Mouse (Mus musculus): Measurements from ENCODE around the gene Sdccag8. TPM values are rescaled to one million over a fixed set of nuclear protein-coding genes. Genes with fewer than 3 reads are reported as not detected.

Sdccag8 gene
- polyA plus RNA-seq, 1 experiment from 2014 or later: 17.4 TPM

DNA sequence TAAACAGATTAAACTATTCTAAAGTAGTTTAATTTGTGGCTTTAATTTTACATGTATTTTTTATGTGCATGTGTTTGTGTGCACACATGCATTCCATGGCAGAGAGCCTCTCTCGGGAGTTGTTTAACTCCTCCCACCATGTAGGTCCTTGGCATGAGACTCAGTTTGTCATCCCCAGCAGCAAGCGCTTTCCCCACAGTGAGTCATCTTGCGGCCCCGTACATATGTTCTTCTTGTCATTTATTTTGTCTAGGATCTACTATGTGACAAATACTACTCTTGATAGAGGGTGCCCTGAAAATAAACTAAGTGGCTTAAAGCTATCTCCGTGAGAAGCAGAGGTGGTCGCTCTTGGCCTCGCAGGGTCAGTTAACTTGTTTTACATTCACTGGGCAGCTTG lies 36.9 kb downstream of the Sdccag8 start:
- ATAC-seq (ENCODE audit: insufficient read depth, low FRiP score): no peak
- Histone ChIP-seq H3K27ac (ENCODE audit: low read length) (no peak overlapping the region), H3K9me3 (replicated peaks; ENCODE audit: control insufficient read depth, low read length) (peaks cover 4% of the 10 kb centered on the region; the same call in 1 of the 2 replicates), H3K36me3 (ENCODE audit: control insufficient read depth, insufficient read depth, low read length) (no peaks in the 10 kb centered on the region), H3K4me2 (ENCODE audit: low read depth, low read length) (no peak overlapping the region), H3K27me3 (ENCODE audit: control insufficient read depth, insufficient read depth, low read length) (no peaks in the 10 kb centered on the region), H3K4me1 (ENCODE audit: control insufficient read depth, insufficient read depth, low read length) (no peaks in the 10 kb centered on the region), H3K4me3 (replicated peaks; ENCODE audit: low read length) (no peak overlapping the region), H3K9ac (ENCODE audit: low read length) (no peak overlapping the region)
- 87% methylated on average over 7 of the region's 7 CpGs for WGBS

DNA sequence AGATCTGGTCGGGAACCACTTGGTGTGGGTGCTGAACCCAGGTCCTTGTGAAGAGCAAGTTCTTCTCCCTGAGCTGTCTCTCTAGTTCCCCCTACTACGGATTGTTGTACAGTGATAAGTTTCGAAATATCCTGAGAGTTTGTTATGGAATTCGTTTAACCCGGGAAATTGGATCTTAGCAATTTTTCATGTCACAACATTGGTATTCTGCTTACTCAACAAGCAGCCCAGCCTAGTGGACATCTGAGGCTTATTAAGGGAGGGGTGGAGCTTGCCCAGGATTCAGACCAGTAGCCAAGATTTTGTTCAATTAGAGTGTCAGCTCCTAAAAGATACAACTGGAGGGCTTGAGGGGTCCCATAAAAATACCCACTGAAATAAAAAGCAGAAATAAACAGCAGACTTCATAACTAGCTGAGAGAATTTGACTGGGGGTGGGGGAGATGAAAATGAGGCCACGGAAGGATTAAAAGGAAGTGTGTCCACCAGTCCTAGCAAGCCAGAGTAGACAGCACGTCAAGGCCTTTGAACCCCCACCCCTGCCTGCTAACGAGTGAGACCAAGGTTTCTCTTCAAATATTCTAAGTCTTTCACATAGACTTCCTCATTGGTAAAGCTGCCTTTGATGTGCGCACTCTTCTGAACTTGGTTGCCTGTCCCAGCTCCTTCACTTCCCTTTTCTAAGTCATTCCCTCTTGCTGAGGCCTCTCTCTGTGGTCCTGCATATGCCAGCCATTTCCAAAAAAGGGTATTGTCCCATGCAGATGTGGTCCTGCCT lies 38.5 kb downstream of the Sdccag8 start:
- ATAC-seq (ENCODE audit: insufficient read depth, low FRiP score): no peak
- Histone ChIP-seq H3K4me3 (replicated peaks; ENCODE audit: low read length) (no peak overlapping the region), H3K36me3 (ENCODE audit: control insufficient read depth, insufficient read depth, low read length) (no peaks in the 10 kb centered on the region), H3K27me3 (ENCODE audit: control insufficient read depth, insufficient read depth, low read length) (no peaks in the 10 kb centered on the region), H3K9me3 (replicated peaks; ENCODE audit: control insufficient read depth, low read length) (peaks cover 4% of the 10 kb centered on the region; the same call in 1 of the 2 replicates), H3K4me1 (ENCODE audit: control insufficient read depth, insufficient read depth, low read length) (no peaks in the 10 kb centered on the region), H3K27ac (ENCODE audit: low read length) (no peak overlapping the region), H3K4me2 (ENCODE audit: low read depth, low read length) (no peak overlapping the region), H3K9ac (ENCODE audit: low read length) (no peak overlapping the region)
- 81% methylated on average over 9 of the region's 9 CpGs for WGBS

DNA sequence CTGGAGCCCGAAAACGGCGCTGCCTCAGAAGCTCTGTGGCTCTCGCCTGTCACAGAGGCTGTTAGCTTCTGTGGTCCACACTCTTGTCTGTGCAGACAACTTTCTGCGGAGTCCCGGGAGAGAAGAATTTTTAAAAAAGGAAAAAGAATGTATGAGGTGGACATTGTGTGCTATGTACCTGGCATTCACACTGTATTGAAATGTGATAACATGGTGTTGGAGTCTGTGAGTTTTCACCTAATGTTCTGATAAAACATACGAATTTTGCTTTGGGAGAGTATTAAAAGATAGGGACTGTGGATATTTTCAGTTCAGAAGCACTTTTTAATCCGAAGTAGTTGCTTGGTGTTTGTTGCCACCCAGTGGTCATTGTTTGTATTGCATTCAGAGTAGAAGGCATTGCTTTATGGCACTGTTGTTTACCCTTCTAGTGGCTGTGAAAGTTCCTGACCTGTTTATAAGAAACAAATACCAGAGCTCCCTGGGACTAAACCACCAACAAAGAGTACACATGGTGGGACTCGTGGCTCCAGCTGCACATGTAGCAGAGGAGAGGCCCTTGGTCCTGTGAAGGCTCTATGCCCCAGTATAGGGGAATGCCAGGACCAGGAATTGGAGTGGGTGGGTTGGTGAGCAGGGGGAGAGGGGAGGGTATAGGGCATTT lies 47.7 kb downstream of the Sdccag8 start:
- Histone ChIP-seq H3K27me3 (ENCODE audit: control insufficient read depth, insufficient read depth, low read length) (no peaks in the 10 kb centered on the region), H3K9me3 (replicated peaks; ENCODE audit: control insufficient read depth, low read length) (no peaks in the 10 kb centered on the region), H3K9ac (ENCODE audit: low read length) (no peak overlapping the region), H3K27ac (ENCODE audit: low read length) (no peak overlapping the region), H3K4me1 (ENCODE audit: control insufficient read depth, insufficient read depth, low read length) (no peaks in the 10 kb centered on the region), H3K4me2 (ENCODE audit: low read depth, low read length) (no peak overlapping the region), H3K36me3 (ENCODE audit: control insufficient read depth, insufficient read depth, low read length) (no peaks in the 10 kb centered on the region), H3K4me3 (replicated peaks; ENCODE audit: low read length) (no peak overlapping the region)
- 59% methylated on average over 9 of the region's 9 CpGs for WGBS
- ATAC-seq (ENCODE audit: insufficient read depth, low FRiP score): no peak

GRCm38 (mm10) chr1:176870501-176870900 lies 56.0 kb downstream of the Sdccag8 start:
- H3K9me3 ChIP-seq (replicated peaks; ENCODE audit: control insufficient read depth, low read length): no peaks in the 10 kb centered on the region
- H3K9ac ChIP-seq (ENCODE audit: low read length): no peak overlapping the region
- H3K27ac ChIP-seq (ENCODE audit: low read length): no peak overlapping the region
- H3K36me3 ChIP-seq (ENCODE audit: control insufficient read depth, insufficient read depth, low read length): no peaks in the 10 kb centered on the region
- no peaks in the 10 kb centered on the region for H3K27me3 ChIP-seq (ENCODE audit: control insufficient read depth, insufficient read depth, low read length)
- H3K4me3 ChIP-seq (replicated peaks; ENCODE audit: low read length): no peak overlapping the region
- no peak overlapping the region for H3K4me2 ChIP-seq (ENCODE audit: low read depth, low read length)
- no peak for ATAC-seq (ENCODE audit: insufficient read depth, low FRiP score)
- 93% methylated on average over 11 of the region's 11 CpGs for WGBS
- no peaks in the 10 kb centered on the region for H3K4me1 ChIP-seq (ENCODE audit: control insufficient read depth, insufficient read depth, low read length)

DNA sequence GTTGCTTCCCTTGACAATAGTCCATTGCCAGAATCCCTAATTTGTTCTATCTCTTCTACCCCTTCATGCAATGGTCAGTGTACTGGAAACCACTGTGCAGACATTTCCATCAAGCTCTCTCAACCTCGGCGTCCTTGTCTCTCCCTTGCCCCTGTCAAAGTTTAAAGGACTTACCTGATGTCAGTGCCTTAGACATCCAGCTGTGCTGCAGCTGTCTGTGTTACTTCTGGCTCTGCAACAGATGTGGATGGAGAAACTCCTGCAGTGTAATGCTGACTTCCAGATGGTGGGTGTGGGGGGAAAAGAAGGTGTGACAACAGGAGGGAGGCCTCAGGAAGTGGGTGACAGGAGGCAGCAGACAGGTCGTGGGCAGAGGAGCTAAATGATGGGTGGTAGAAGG lies 57.5 kb downstream of the Sdccag8 start:
- no peaks in the 10 kb centered on the region for H3K9me3 ChIP-seq (replicated peaks; ENCODE audit: control insufficient read depth, low read length)
- no peaks in the 10 kb centered on the region for H3K27me3 ChIP-seq (ENCODE audit: control insufficient read depth, insufficient read depth, low read length)
- WGBS: 37% methylated on average over 3 of the region's 3 CpGs
- no peak overlapping the region for H3K9ac ChIP-seq (ENCODE audit: low read length)
- no peak overlapping the region for H3K4me2 ChIP-seq (ENCODE audit: low read depth, low read length)
- H3K4me1 ChIP-seq (ENCODE audit: control insufficient read depth, insufficient read depth, low read length): no peaks in the 10 kb centered on the region
- no peak overlapping the region for H3K4me3 ChIP-seq (replicated peaks; ENCODE audit: low read length)
- H3K27ac ChIP-seq (ENCODE audit: low read length): no peak overlapping the region
- no peak for ATAC-seq (ENCODE audit: insufficient read depth, low FRiP score)
- no peaks in the 10 kb centered on the region for H3K36me3 ChIP-seq (ENCODE audit: control insufficient read depth, insufficient read depth, low read length)

DNA sequence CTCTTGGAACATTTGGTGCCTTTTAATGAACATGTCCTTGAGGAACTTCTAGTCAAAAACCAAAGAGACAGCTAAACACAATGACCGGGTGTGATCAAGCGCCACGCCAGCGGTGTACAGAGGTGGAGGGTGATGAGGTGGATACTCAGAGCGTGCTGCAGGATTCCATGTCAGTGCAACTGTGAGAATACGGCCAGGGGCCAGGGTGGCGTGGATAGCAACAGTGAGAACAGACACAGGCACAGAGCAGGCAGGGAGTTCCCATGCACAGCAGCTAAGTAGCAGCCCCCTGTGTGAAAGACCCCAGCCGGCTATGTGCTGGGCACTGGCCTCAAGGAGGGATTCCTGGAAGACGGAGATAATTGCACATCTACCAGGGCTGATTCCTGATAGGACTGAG lies 59.0 kb downstream of the Sdccag8 start:
- H3K4me1 ChIP-seq (ENCODE audit: control insufficient read depth, insufficient read depth, low read length): no peaks in the 10 kb centered on the region
- no peaks in the 10 kb centered on the region for H3K27me3 ChIP-seq (ENCODE audit: control insufficient read depth, insufficient read depth, low read length)
- WGBS: 88% methylated on average over 9 of the region's 9 CpGs
- H3K9me3 ChIP-seq (replicated peaks; ENCODE audit: control insufficient read depth, low read length): no peaks in the 10 kb centered on the region
- ATAC-seq (ENCODE audit: insufficient read depth, low FRiP score): no peak
- no peak overlapping the region for H3K27ac ChIP-seq (ENCODE audit: low read length)
- H3K36me3 ChIP-seq (ENCODE audit: control insufficient read depth, insufficient read depth, low read length): no peaks in the 10 kb centered on the region
- no peak overlapping the region for H3K9ac ChIP-seq (ENCODE audit: low read length)
- H3K4me3 ChIP-seq (replicated peaks; ENCODE audit: low read length): no peak overlapping the region
- no peak overlapping the region for H3K4me2 ChIP-seq (ENCODE audit: low read depth, low read length)

DNA sequence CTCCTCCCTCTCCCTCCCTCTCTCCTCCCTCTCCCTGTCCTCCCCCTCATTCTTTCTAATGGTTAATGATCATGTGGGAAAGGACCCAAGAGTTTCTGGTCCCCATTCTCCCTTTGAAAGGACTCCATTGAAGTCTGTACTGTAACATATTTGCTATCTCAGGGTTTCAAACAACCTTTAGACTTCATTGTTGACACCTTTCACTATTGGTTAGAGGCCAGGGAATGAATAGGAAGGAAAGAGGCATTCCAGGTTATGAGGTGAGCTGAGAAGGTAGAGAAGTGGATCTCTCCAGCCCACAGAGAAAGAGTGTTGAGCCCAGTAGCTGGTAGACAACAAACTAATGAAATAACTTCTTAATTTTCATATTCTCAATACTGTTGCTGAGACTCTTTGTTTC lies 59.7 kb downstream of the Sdccag8 start:
- H3K9me3 ChIP-seq (replicated peaks; ENCODE audit: control insufficient read depth, low read length): no peaks in the 10 kb centered on the region
- no peak for ATAC-seq (ENCODE audit: insufficient read depth, low FRiP score)
- no peak overlapping the region for H3K27ac ChIP-seq (ENCODE audit: low read length)
- no peaks in the 10 kb centered on the region for H3K36me3 ChIP-seq (ENCODE audit: control insufficient read depth, insufficient read depth, low read length)
- no peak overlapping the region for H3K4me2 ChIP-seq (ENCODE audit: low read depth, low read length)
- no peaks in the 10 kb centered on the region for H3K27me3 ChIP-seq (ENCODE audit: control insufficient read depth, insufficient read depth, low read length)
- no peaks in the 10 kb centered on the region for H3K4me1 ChIP-seq (ENCODE audit: control insufficient read depth, insufficient read depth, low read length)
- no peak overlapping the region for H3K9ac ChIP-seq (ENCODE audit: low read length)
- no peak overlapping the region for H3K4me3 ChIP-seq (replicated peaks; ENCODE audit: low read length)

GRCm38 (mm10) chr1:176877756-176878155 lies 63.3 kb downstream of the Sdccag8 start:
- ATAC-seq (ENCODE audit: insufficient read depth, low FRiP score): no peak

DNA sequence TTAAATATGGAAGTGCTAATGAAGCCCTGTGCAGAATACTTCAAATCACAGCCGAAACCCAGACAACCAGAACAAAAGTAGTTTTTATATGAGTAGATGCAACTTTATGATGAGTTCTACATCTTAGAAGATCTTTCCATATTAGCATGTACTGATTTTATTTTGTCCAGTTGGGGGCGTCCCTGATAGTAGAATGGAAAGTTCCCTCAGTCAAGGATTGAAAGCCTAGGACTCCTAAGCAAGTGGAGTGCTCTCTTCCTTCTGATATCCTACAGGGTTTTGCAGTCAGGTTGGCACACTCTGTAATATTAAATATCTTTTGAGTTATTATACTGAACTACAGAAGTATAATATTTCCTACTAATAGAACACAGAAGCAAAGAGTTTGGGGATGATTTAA lies 64.5 kb downstream of the Sdccag8 start:
- Histone ChIP-seq H3K4me2 (ENCODE audit: low read depth, low read length) (no peak overlapping the region), H3K4me3 (replicated peaks; ENCODE audit: low read length) (no peak overlapping the region), H3K36me3 (ENCODE audit: control insufficient read depth, insufficient read depth, low read length) (no peaks in the 10 kb centered on the region), H3K9me3 (replicated peaks; ENCODE audit: control insufficient read depth, low read length) (no peaks in the 10 kb centered on the region), H3K9ac (ENCODE audit: low read length) (no peak overlapping the region), H3K27ac (ENCODE audit: low read length) (no peak overlapping the region), H3K4me1 (ENCODE audit: control insufficient read depth, insufficient read depth, low read length) (no peaks in the 10 kb centered on the region), H3K27me3 (ENCODE audit: control insufficient read depth, insufficient read depth, low read length) (no peaks in the 10 kb centered on the region)
- WGBS: 62% methylated on average over 2 of the region's 2 CpGs
- ATAC-seq (ENCODE audit: insufficient read depth, low FRiP score): no peak

More at GRCm38 (mm10) chr1:176877756-176878155, 63.3 kb downstream of the Sdccag8 start:
- Histone ChIP-seq H3K4me2 (ENCODE audit: low read depth, low read length) (no peak overlapping the region), H3K36me3 (ENCODE audit: control insufficient read depth, insufficient read depth, low read length) (no peaks in the 10 kb centered on the region), H3K9ac (ENCODE audit: low read length) (no peak overlapping the region), H3K4me3 (replicated peaks; ENCODE audit: low read length) (no peak overlapping the region), H3K4me1 (ENCODE audit: control insufficient read depth, insufficient read depth, low read length) (no peaks in the 10 kb centered on the region), H3K9me3 (replicated peaks; ENCODE audit: control insufficient read depth, low read length) (no peaks in the 10 kb centered on the region), H3K27me3 (ENCODE audit: control insufficient read depth, insufficient read depth, low read length) (no peaks in the 10 kb centered on the region), H3K27ac (ENCODE audit: low read length) (no peak overlapping the region)
- 41% methylated on average over 3 of the region's 3 CpGs for WGBS

All from stomach, embryonic 16.5 days (tissue).